Mouse (Mus musculus) common myeloid progenitor, adult 5-6 weeks (primary cell): ENCODE results near the gene Sirt6. TPM values are rescaled to one million over a fixed set of nuclear protein-coding genes. Genes with fewer than 3 reads are reported as not detected.

Experiments
- total RNA-seq: library from RNA; stranded (forward); fragments of 200-1000, 187-1606 nt; gene quantifications from 2 replicates; pipeline ENCODE4 v1.2.3, GENCODE M21; 2017

The Sirt6 gene
- total RNA-seq, 1 experiment from 2014 or later: 5.2 TPM

Other genes with a start within 250 kb of the Sirt6 start
- 21.9 and 24.8 TPM in 2 replicates for gene Fzr1, start 249.3 kb downstream of the Sirt6 start, total RNA-seq
- 34.7 and 50.7 TPM in 2 replicates for gene Dohh, start 243.4 kb downstream of the Sirt6 start, total RNA-seq
- 0.19 and 2.4 TPM in 2 replicates for gene Gm48551, start 243.3 kb downstream of the Sirt6 start, total RNA-seq
- gene Gm48552, start 238.8 kb downstream of the Sirt6 start, total RNA-seq: 1.6 TPM in 1 of 2 replicates, not detected in the other
- gene Smim24, start 234.7 kb downstream of the Sirt6 start, total RNA-seq: 5.0 and 13.2 TPM in 2 replicates
- gene Nfic, start 172.2 kb downstream of the Sirt6 start, total RNA-seq: 13.7 and 18.2 TPM in 2 replicates
- 0.14 TPM in 1 of 2 replicates, not detected in the other for gene Celf5, start 145.1 kb downstream of the Sirt6 start, total RNA-seq
- 46.6 and 52.9 TPM in 2 replicates for gene Ncln, start 131.4 kb downstream of the Sirt6 start, total RNA-seq
- gene S1pr4, start 127.7 kb downstream of the Sirt6 start, total RNA-seq: 10.3 and 14.4 TPM in 2 replicates
- 30.6 and 39.1 TPM in 2 replicates for gene Gna15, start 103.6 kb downstream of the Sirt6 start, total RNA-seq
- gene Gna11, start 82.6 kb downstream of the Sirt6 start, total RNA-seq: 5.0 and 5.7 TPM in 2 replicates
- gene Aes, start 68.3 kb downstream of the Sirt6 start, total RNA-seq: 134 and 183 TPM in 2 replicates
- gene Tle2, start 53.2 kb downstream of the Sirt6 start, total RNA-seq: 1.5 and 3.3 TPM in 2 replicates
- gene Tle6, start 26.7 kb downstream of the Sirt6 start, total RNA-seq: 8.4 and 26.1 TPM in 2 replicates
- gene BC025920, start 21.5 kb downstream of the Sirt6 start, total RNA-seq: 1.4 and 2.1 TPM in 2 replicates
- 8.1 and 10.6 TPM in 2 replicates for gene Ankrd24, start 743 bp upstream of the Sirt6 start, total RNA-seq
- 3.6 and 5.5 TPM in 2 replicates for gene Gm10778, start 21.3 kb upstream of the Sirt6 start, total RNA-seq
- 20.1 and 22.7 TPM in 2 replicates for gene Zfp433, start 77.0 kb upstream of the Sirt6 start, total RNA-seq
- 1.2 and 4.0 TPM in 2 replicates for gene Gm3055, start 143.4 kb upstream of the Sirt6 start, total RNA-seq
- gene Gm4767, start 184.4 kb upstream of the Sirt6 start, total RNA-seq: 2.3 TPM in 1 of 2 replicates, not detected in the other
- 3.9 and 7.3 TPM in 2 replicates for gene Gm32687, start 236.1 kb upstream of the Sirt6 start, total RNA-seq